Mouse (Mus musculus) ZHBTc4 (cell line): ENCODE data around the gene Arg1.

Source experiments
- DNase-seq: peaks from one replicate; pipeline ENCODE4 v3.0.0-alpha.2; 2011; ENCODE audit warnings: low read depth, low spot score

Arg1 gene

DNA sequence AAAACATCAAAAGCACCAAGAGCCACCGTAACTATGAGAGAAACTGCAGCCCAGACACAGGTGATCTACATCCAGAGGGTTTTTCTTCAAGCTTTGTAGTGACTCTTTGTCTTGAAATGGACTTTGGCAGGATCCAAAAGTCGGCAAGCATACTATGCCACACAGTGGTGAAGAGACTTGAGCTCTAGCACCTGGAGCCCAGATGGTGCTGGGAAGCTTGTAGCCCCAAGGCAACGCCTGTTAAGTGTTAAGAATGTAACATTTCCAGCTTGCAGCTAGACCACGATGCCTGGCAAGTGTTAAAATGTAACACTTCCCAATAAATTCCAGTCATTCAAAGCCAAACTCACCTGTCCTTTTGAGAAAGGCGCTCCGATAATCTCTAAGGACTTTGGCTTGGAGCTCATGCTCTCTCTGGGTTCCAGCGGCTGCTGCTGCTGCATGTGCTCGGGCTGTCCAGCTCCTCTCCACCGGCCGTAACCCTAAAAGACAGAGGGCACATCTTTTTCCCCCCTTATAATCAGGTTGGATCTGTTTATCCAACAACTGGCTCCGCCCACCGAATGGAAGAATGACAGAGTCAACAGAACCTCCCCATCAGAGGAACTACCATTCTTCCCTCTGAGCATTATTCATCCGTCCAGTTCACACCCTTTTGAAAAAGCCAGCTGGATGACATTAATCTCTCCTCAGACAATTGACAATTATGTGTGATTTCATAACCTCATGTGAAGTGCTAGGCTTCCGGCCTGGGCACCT lies at the start of gene Arg1:
Arg1 (minus strand) TSS at position 523 of the 759 bp plus-strand sequence.
- DNase-seq, result no peak

DNA sequence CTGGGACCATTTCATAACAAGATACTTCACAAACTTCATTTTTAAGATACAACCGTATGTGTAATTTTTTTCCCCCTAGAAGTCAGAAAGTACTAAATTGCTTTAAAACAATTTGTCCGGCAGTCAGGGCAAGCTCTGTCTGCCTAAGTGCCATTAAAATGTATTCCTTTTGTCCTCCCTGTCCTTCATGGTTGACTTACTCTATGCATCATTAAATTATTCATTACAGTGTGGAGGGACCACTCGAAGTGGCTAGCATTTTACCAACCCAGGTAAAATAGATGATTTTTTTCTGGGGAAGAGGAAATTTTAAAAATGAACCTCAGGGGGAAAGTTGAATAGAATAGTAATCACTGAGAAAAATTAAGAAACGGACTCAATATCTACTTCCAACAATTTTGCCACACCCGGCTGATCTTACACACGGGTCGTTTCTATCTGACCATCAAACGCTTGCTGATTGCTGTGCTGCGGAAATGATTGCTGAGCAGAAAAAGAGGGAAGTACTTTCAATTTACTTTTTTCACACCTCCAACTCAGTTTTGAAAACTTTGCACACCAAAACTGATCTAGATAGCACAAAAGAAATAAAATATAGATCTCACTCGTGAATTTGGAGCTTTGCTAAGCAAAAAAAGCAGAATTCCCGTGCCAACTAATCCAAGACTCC lies 46.7 kb upstream of the Arg1 start:
- no peak for DNase-seq

DNA sequence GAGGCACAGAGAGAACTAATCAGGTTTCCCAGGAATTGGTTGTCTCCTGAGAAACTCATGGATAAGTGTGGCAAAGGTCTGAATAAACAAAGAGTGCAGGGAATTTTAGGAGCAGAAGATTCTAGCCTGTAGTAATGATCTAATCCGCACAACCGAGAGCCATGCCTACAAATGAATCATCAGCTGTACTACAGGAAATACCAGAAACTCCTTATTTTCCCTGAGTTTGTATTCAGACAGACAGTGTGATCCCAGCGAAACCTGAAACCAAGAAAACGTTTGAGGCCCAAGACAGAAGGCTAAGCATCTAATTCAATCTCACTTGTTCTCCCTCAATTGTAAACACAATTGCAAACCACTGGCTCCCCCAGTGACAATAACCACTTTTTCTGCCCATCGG lies 46.1 kb upstream of the Arg1 start:
- DNase-seq, result no peak

DNA sequence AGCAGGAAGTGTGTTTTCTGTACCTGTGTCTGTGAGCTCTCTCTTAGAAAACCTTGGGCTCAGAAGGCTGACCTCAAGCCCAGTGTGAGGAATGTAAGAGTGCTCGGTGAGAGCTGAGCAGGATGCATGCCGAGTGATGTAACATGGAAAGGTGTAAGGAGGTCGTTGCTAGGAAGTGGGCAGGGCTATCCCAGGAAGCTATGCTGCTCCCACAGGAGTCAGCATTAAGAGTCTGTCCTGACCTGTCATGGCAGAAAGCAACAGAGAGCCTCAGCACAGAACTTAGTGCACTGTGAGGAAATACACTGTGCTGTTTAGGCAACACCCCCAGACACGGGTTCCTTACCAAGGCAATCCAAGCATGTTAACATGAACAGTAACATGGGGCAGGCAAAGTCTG lies 45.6 kb upstream of the Arg1 start:
- DNase-seq, result peak; percentile 11

DNA sequence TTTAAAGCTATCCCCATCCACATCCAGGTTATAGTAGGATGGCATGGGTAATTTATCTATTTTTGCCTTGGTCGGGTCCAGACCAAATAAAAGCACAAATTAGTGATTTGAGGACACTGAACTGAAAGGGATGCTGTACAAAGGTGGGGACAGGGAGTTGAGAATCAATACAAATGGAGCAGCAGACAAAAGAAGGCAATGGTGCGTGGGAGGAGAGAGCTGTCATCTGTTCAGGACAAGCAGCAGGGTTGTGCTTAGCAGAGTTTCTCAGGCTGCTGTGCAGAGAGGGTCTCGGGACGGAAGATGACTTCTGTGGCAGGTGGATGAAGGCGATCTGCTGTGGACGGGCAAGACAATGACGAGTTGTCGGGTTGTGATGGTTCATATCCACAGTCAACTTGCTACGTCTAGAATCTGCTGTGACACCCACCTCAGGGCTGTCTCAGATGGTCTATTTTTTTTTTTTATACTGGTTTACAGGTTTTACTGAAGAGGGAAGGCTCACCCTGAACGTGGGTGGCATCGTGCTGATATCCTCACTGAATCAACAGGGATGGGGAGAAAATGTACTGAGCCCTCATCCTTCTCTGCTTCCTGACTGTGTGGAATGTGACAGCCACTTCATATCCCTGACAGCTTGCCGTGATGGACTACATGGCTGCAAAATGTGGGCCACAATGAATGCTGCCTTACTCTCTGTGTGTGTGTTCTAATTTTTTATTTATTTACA lies 38.7 kb upstream of the Arg1 start:
- DNase-seq, result no peak

DNA sequence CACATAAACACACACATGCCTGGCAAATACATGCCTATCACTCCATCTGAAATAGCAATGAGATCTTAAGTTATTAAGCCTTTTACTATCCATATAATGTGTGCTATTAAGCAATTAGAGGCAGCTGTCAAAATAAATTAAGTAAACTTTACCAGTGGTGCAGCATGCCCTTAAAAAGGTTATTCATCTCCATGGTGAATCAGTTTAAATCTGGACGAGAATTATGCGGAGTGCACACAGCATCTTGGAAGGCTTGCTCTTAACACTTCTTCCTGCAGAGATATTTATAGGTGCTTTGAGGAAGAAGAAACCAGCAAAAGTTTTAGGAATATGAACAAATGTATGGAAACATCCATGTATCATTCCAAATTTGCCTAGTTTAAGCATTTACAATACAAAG lies 34.6 kb upstream of the Arg1 start:
- DNase-seq, result no peak

DNA sequence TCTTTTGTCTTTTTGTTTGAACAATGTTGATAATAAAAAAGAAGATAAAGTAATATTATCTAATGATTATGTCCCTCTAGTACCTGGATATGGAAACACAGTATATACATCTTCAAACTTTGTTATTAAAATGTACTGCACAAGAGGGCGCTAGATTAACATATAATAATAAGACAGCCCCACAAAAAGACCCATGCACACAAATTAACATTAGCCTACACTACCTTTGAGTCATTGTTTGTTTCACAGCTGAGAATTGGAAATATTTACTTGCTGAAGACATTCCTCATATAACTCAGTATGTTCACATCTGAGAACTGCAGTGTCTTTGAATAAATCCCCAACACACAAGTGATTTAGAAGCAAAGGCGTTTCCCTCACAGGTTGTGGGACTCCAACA lies 33.8 kb upstream of the Arg1 start:
- peak; percentile 9 for DNase-seq

DNA sequence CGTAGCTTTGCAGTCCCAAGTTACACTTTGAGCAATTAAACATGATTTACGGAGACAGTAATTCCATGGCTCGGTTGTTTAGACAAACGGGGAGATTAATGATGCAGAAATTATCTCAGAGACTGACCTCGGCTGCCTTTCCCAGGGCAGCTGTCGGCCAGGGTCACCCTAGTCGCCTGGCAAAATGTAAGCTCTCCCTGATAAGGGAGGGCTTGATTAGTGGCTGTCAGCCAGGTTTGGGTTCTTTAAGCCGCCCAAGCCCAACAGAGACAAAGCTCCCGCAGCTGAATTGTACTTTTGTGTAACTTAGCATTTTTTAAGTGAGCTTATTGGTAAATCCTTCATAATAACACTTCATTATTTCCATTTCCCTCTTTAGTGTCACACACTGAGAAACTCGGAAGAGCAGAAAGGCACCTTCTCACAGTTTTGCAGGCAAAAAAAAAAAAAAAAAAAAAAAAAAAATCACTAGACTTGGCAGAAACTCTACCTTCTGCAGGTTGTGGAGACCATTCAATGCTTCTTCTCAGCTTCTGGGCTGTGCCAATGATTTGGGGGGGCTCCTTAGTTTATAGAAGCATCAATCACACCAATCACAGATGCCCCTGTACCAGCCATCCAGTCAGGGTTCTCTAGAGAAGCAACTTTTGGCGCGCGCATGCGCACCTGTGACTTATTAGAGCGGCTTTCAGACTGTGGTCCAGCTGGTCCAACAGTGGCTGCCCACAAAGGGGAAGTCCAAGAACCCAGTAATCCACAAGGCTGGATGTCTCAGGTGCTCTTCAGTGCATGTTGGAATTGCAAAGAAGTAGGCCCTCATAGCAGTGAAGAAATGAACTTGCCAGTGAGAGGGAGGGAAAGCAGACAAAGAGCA lies 32.0 kb upstream of the Arg1 start:
- DNase-seq, result no peak

DNA sequence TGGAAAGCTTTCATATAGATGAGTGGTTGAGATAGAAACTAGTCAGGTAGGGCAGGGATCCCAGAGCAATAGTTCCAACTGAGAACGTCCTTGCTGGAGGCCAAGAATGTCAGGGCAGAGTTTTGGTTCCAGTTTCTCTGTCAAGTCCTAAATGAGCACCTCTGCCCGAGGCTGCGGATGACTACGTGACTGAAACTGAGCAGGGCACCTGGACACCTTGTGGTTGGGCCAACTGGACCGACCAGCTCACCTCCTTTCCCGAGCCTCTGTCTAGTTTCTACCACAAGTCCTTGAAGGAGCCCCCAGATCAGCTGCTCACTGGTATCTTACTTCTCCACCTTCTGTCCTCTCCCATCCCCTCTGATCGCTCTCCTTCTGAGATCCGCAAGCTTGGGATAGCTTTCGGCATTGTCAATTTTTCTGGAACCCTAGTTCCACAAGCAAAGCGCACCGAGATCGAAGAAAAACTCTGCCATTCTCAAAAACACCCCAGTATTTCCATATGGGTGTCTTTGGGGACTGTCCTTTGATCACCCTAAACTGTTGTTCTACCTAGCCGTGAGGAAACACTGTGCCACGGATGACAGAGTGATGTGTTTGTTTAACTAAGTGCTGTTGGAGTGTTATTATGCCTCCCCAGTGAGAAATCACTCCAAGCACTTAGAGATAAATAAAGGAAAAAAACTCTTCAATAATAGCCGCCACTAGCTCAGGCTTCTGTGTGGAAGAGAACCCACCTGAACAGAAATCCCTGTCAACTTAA lies 31.2 kb upstream of the Arg1 start:
- DNase-seq, result no peak

DNA sequence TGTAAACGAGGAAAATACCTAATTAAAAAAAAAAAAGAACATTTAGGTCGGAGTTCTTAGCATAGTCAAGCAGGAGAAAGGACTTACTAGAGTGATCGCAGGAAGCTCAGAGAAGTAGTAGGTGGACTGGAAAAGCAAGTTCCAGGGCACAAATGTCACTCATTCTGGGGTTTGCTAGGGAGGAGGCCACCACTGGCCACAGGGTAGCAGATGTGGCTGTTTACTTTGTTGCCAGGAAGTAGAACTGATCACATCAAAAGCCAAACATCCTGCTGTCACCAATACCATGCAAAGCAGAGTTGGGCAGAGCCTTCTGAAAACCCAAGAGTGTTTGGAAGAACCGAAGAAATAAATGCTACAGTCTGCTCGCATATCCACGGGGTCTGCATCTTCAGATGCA lies 26.6 kb upstream of the Arg1 start:
- no peak for DNase-seq

DNA sequence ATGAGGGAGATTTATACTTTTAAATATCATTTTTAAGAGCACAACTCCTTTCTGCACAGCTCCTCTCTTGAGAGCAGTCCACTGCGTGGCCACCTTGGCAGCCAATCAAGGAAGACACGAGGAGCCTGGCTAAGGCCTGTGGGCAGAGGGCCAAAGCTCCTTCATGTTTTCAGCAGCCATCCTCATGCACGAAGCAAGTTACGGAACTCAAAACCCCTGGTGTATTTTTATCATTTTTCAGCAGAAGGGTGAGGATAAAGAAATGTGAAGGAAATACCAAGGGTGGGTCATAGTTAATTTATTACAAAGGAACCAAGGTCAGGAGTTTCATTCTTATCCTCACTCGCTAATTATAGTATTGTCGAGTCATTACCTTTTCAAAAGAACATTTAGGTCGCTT lies 25.3 kb upstream of the Arg1 start:
- DNase-seq, result no peak

DNA sequence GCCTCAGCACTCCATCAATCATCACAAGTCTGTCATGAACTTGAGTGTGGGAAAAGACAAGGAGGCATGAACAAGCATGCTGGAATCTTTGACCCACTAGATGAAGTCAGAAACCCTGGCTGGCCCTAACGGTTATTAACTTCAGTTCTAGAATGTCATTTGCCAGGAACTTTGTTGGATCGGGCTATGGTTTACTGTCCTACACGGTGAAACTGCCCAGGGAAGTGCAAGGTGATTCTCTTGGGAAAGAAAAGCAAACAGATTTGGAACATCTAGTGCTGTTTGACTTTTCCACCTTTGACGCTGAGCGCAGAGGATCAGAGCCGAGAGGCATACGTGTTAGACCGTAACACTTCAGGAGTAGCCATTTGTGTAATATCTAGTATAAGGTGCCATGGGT lies 24.3 kb upstream of the Arg1 start:
- DNase-seq, result no peak

DNA sequence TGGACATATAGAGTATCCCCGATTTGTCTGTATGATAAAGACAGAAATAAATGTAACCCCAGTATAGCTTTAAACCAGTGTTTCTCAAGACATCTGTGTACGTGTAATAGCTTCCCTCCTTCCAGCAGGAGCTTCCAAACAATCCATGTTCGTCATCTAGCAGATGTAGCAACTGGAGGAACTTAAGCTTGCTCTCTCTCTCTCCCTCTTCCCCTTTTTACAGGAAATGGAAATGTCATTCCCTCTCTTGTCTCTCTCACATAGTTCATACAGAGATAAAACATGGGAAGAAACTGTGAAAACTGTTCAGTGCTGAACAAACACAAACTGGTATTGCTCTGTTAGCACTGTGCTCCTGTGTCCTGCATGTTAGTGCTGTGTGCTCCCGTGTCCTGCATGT lies 22.9 kb upstream of the Arg1 start:
- DNase-seq, result no peak

DNA sequence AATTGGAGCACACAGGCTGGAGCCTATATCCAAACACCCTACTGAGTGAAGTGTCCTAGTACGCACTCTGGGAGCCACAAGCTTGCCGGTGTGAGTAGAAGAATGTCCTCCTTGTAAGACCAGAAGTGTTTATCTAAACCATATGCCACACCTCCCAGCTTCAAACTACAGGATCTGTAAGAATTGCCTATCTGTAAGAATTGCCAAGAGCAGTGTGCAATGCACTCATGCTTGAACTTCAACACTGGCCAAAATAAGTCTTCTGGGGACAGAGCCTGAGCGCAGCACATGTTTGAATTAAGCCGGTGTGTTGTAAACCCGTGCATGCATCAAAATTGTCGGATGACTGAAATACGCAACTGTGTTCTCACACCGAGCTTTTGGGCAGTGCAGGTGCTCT lies 21.0 kb upstream of the Arg1 start:
- DNase-seq, result no peak

DNA sequence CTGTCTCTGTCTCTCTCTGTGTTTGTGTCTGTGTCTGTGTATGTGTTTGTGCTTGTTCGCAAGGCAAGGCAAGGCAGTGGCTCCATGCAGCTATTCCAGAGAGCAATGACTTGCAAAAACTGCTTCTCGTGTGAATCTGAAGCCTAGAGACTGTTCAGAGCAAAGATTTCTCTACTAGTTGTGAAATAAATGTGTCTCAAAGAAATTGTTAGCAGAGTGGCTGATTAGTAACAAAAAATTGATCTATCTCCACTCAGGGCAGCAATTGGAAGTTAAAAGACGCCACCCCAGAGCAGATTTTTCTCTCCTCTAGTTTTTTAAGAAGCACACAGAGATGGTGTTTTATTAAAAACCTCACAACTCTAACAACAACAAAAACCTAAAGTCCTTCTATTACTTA lies 20.6 kb upstream of the Arg1 start:
- DNase-seq, result no peak

DNA sequence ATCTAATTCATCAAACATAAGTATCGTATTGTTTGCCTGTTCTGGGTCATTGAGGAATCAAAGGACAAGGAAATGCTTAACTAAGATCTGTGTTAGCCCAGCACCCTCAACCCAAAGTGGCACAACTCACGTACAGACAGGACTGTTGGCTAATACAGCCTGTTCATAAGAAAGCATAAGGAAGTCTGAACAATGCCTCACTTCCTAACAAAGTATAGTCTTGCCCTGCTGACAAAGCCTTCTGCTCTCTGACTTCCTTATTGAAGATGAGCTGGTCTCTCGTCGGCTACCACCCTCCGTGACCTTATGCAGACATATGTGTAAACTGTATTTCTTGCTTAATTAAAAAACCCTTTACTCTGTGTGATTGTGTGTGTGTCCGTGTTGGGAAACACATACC lies 2.9 kb upstream of the Arg1 start:
- DNase-seq, result no peak

DNA sequence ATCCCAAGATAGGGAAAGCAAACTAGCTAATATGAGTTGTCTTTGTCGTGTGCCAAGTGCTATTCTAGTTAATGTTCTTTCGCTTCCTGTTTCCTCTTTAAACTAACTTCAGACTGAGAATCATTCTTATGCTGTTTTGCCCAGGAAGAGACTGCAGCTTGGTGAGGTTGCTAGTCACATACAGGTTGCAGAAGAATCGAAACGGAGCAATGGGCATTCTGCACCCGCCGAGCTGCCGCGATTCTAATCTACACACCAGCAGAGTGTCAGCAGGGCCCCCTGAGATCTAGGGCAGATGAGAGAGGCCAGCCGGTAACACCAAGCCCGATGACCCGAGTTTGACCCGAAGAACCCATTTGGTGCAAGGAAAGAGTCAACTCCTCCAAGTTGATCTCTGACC lies 788 bp upstream of the Arg1 start:
- DNase-seq, result no peak

DNA sequence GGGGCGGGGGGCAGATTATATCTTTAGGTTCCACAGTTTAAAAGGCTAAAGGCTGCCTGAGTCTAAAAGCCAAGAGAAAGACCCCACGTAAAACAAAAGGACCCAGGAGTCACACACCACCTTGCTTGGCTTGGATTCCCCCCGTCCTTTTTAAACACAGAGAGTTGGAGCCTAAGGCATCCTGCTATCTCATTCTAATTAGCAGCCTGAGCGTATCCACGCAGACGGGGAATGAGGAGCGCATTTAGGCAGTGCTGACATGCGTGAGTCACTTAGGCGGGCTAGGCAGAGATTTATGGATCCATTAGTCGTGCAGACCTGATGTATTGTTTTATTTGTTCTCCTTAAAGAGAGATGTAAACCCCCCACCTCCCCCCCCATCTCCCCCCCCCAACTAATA lies 904 bp downstream of the Arg1 start:
- DNase-seq, result no peak

DNA sequence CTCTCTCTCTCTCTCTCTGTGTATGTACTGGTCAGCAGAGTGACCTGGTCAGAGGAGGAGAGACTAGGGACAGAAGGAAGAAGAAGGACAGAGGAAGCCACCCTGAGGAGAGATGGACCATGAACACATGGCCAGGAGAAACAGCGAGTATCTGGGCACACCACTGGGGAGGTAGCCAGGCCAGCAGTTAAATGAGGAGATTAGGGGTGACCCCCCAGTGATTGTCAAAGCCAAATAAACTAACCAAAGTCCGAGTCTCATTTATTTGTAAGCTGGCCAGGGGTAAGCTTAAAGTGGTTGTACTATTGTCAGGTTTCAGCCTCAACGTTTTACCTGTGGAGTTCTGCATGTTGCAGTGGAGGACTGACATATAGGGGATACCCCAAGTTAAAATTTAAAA lies 3.0 kb downstream of the Arg1 start:
- no peak for DNase-seq

DNA sequence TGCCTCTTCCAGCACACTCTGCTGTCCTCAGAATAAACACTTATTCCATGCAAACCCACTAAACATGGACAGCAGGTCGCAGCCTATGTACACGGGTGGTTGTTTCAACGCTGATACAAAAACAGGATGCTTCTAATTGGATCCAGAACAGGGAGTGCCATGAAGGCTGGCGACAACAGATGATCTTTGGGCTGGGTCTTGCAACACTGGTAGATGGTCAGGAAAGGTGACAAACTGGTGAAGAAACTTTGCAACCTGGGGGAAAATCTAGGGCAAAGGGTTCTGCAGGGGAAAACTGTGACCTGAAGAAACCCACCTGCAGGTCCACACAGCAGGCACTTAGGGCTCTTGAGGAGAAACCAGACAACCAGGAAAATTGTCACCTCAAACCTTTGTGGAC lies 4.3 kb downstream of the Arg1 start:
- DNase-seq, result no peak

DNA sequence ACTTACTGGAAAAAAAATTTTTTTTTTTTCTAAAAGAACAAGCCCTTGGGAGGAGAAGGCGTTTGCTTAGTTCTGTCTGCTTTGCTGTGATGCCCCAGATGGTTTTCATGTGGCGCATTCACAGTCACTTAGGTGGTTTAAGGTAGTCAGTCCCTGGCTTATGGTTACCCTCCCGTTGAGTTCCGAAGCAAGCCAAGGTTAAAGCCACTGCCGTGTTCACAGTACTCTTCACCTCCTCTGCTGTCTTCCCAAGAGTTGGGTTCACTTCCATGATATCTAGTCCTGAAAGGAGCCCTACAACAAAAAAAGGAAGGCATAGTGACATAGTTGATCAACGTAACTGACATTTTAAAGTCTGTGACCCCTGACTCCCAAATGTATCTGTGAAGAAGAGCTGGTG lies 11.8 kb downstream of the Arg1 start:
- DNase-seq, result no peak
